Mouse (Mus musculus): ENCODE measurements around the gene Tspan9. TPM values are rescaled to one million over a fixed set of nuclear protein-coding genes. Genes with fewer than 3 reads are reported as not detected.

Gene Tspan9
- polyA plus RNA-seq, 1 experiment from 2014 or later: 100 TPM

DNA sequence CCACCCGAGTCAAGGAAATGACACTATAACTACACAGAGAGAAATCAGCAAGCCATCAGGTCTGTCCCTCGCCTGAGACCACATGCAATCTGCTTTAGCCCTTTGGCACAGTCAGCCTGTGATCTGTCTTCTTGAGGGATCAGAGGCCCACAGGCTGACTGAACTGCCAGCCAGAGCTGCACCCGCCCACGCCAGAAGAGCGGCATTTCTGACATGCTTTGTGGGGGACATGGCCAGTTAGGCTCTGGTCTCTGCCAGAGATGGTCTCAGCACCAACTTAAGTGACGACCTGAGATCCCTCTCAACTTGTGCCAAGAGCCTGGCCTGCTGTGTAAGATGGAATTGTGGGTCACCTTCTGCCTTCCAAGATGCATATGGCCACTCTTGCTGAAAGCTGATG is 166.7 kb downstream of the Tspan9 start:
- 85% methylated on average over 6 of the region's 6 CpGs for WGBS
- no peak for ATAC-seq (ENCODE audit: low FRiP score, low TSS enrichment)
- H3K9me3 ChIP-seq (ENCODE audit: control insufficient read depth, low read length): no peaks in the 10 kb centered on the region
- H3K27me3 ChIP-seq (ENCODE audit: control insufficient read depth, insufficient read depth, low read length): no peaks in the 10 kb centered on the region
- H3K4me2 ChIP-seq (replicated peaks; ENCODE audit: low read depth, low read length): no peak overlapping the region
- no peak overlapping the region for H3K9ac ChIP-seq (ENCODE audit: low read depth, low read length)
- H3K4me3 ChIP-seq (ENCODE audit: low read length): no peak overlapping the region
- peaks cover 28% of the 10 kb centered on the region for H3K4me1 ChIP-seq (ENCODE audit: control insufficient read depth, insufficient read depth, low read length)
- no peak overlapping the region for H3K27ac ChIP-seq (ENCODE audit: low read depth, low read length)
- no peaks in the 10 kb centered on the region for H3K36me3 ChIP-seq (ENCODE audit: control insufficient read depth, insufficient read depth, low read length)

DNA sequence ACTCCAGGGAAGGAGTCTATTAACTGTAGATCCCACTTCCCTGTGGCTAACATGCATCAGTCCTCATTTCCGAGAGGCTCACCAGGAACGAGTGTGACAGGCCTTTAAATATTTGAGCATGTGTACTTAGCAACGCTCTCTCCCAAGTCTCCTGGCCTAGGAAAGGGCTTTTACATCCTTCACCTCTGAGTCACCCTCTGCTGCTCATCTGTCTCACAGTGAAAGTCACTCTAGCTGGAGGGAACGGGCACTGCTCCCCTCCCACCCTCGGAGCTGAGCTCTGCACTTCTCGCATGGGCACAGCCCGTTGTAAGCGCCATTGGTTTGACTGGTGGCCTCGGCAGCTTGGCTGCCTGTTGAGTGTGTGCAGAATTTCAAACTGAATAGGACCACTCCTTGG is 169.4 kb downstream of the Tspan9 start:
- H3K27me3 ChIP-seq (ENCODE audit: control insufficient read depth, insufficient read depth, low read length): no peaks in the 10 kb centered on the region
- H3K36me3 ChIP-seq (ENCODE audit: control insufficient read depth, insufficient read depth, low read length): no peaks in the 10 kb centered on the region
- WGBS: 19% methylated on average over 9 of the region's 9 CpGs
- H3K4me3 ChIP-seq (ENCODE audit: low read length): no peak overlapping the region
- no peak overlapping the region for H3K4me2 ChIP-seq (replicated peaks; ENCODE audit: low read depth, low read length)
- H3K27ac ChIP-seq (ENCODE audit: low read depth, low read length): peak overlapping the region; percentile 55; the same call in 1 of the 2 replicates
- ATAC-seq (ENCODE audit: low FRiP score, low TSS enrichment): peak; percentile 26; the same call in 1 of the 2 replicates
- no peaks in the 10 kb centered on the region for H3K9me3 ChIP-seq (ENCODE audit: control insufficient read depth, low read length)
- H3K9ac ChIP-seq (ENCODE audit: low read depth, low read length): no peak overlapping the region
- peaks cover 11% of the 10 kb centered on the region for H3K4me1 ChIP-seq (ENCODE audit: control insufficient read depth, insufficient read depth, low read length)

DNA sequence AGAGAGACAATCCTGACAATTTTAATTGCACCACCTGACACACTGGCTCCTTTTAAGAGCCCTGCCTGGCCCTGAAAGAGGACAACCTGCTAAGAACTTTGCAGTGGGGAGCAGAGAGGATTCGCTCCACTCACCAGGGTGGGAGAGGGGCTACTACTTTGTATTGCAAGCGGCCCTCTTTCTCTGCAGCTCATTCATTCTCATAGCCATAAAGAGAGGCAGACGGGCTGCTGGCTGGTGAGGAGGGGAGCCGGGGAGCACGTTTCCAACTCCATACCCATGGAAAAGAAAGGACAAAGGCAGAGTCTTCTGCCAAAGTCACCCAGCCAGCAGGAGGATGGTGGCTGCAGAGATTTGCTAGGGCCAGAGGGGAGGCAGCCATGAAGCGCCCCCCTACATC is 169.8 kb downstream of the Tspan9 start:
- ATAC-seq (ENCODE audit: low FRiP score, low TSS enrichment): no peak
- 37% methylated on average over 6 of the region's 6 CpGs for WGBS

DNA sequence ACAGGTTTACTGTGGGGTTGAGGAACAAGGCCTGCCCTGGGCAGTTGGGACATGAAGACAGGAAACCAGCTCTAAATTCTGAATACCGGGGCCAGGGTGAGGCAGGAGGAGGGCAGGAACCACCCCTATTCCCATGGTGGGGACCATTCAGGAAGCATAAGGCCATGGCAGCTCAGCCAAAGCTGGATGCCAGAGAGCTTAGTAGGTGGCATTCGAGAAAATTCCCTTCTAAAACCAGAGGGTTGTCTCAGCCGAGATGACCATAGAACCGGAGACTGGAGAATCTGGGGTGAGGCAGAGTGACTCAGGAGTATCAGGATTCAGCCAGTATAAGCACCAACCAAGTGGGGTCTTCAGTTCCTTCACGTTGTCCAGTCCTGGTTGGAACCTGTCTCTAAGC is 171.5 kb downstream of the Tspan9 start:
- no peaks in the 10 kb centered on the region for H3K27me3 ChIP-seq (ENCODE audit: control insufficient read depth, insufficient read depth, low read length)
- no peaks in the 10 kb centered on the region for H3K36me3 ChIP-seq (ENCODE audit: control insufficient read depth, insufficient read depth, low read length)
- peaks cover 4% of the 10 kb centered on the region for H3K4me1 ChIP-seq (ENCODE audit: control insufficient read depth, insufficient read depth, low read length)
- no peak overlapping the region for H3K4me3 ChIP-seq (ENCODE audit: low read length)
- WGBS: 79% methylated on average over 5 of the region's 5 CpGs
- no peak overlapping the region for H3K4me2 ChIP-seq (replicated peaks; ENCODE audit: low read depth, low read length)
- no peak for ATAC-seq (ENCODE audit: low FRiP score, low TSS enrichment)
- H3K27ac ChIP-seq (ENCODE audit: low read depth, low read length): no peak overlapping the region
- no peak overlapping the region for H3K9ac ChIP-seq (ENCODE audit: low read depth, low read length)
- H3K9me3 ChIP-seq (ENCODE audit: control insufficient read depth, low read length): no peaks in the 10 kb centered on the region

More for the DNA sequence above, 169.8 kb downstream of the Tspan9 start:
- H3K9ac ChIP-seq (ENCODE audit: low read depth, low read length): no peak overlapping the region
- H3K27me3 ChIP-seq (ENCODE audit: control insufficient read depth, insufficient read depth, low read length): no peaks in the 10 kb centered on the region
- no peaks in the 10 kb centered on the region for H3K9me3 ChIP-seq (ENCODE audit: control insufficient read depth, low read length)
- peaks cover 7% of the 10 kb centered on the region for H3K4me1 ChIP-seq (ENCODE audit: control insufficient read depth, insufficient read depth, low read length)
- H3K4me3 ChIP-seq (ENCODE audit: low read length): no peak overlapping the region
- peak overlapping the region; percentile 55; the same call in 1 of the 2 replicates for H3K27ac ChIP-seq (ENCODE audit: low read depth, low read length)
- no peak overlapping the region for H3K4me2 ChIP-seq (replicated peaks; ENCODE audit: low read depth, low read length)
- no peaks in the 10 kb centered on the region for H3K36me3 ChIP-seq (ENCODE audit: control insufficient read depth, insufficient read depth, low read length)

DNA sequence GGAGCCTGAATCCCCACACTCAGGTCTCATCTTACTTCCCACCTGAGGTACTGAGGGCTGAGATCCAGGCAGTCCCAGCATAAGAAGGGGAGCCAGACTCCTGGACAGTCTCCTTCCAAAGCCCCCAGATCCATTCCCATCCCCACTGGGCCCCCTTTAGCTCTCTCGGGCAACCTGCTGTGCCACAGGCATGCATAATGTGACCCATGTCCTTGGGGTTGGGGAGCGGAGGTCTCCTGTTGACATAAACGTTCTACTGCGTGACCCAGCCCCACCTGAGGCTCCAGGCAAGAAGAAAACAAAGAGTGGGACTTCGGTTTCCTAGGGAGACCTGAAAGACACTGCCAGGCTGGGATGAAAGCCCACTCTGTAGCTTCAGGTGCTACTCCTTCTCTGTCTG is 172.5 kb downstream of the Tspan9 start:
- ATAC-seq (ENCODE audit: low FRiP score, low TSS enrichment): no peak
- Histone ChIP-seq H3K36me3 (ENCODE audit: control insufficient read depth, insufficient read depth, low read length) (peaks cover 4% of the 10 kb centered on the region; the same call in 1 of the 2 replicates), H3K9me3 (ENCODE audit: control insufficient read depth, low read length) (no peaks in the 10 kb centered on the region), H3K27ac (ENCODE audit: low read depth, low read length) (no peak overlapping the region), H3K27me3 (ENCODE audit: control insufficient read depth, insufficient read depth, low read length) (no peaks in the 10 kb centered on the region), H3K4me2 (replicated peaks; ENCODE audit: low read depth, low read length) (no peak overlapping the region), H3K4me1 (ENCODE audit: control insufficient read depth, insufficient read depth, low read length) (peaks cover 4% of the 10 kb centered on the region), H3K9ac (ENCODE audit: low read depth, low read length) (no peak overlapping the region), H3K4me3 (ENCODE audit: low read length) (no peak overlapping the region)
- 64% methylated on average over 5 of the region's 5 CpGs for WGBS

DNA sequence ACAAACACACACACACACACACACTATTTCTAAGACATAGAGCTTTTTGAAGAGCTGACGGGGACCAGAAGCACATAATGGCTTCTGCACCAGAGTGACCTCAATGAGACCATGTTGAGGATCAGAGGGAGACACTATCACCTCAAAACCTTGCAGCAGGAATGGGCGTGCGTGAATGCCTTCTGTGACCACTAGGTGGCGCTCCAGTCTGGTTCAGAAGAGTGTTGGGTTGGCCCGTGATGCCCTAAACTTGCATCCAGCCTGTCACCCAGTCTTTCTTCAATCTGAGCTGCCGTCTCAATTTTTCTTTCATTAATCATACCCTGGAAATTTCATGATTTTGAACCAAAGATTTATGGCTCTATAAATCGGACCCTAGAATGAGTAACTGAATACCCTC is 173.3 kb downstream of the Tspan9 start:
- Histone ChIP-seq H3K9me3 (ENCODE audit: control insufficient read depth, low read length) (no peaks in the 10 kb centered on the region), H3K4me3 (ENCODE audit: low read length) (no peak overlapping the region), H3K9ac (ENCODE audit: low read depth, low read length) (no peak overlapping the region), H3K4me1 (ENCODE audit: control insufficient read depth, insufficient read depth, low read length) (peaks cover 4% of the 10 kb centered on the region), H3K4me2 (replicated peaks; ENCODE audit: low read depth, low read length) (no peak overlapping the region), H3K36me3 (ENCODE audit: control insufficient read depth, insufficient read depth, low read length) (peaks cover 9% of the 10 kb centered on the region), H3K27ac (ENCODE audit: low read depth, low read length) (no peak overlapping the region), H3K27me3 (ENCODE audit: control insufficient read depth, insufficient read depth, low read length) (no peaks in the 10 kb centered on the region)
- 7% methylated on average over 7 of the region's 7 CpGs for WGBS
- ATAC-seq (ENCODE audit: low FRiP score, low TSS enrichment): no peak

DNA sequence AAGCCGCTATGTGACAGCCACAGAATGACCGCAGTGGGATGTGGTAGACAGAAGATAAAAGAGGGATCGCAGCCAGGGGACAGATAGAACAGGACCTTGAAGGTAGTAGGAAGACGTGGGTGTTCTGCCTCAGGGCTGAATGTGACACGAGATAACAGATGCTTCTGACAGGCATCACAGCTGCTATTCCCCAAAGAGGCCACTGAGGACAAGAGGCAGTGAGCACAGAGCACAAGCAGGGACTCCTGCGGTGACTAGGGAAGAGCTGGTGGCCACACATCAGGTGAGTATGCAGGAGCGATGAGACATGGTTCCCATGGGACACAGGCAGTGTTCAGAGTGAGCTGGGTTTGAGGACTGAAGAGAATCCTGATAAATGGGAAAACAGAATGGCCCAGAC is 173.7 kb downstream of the Tspan9 start:
- ATAC-seq (ENCODE audit: low FRiP score, low TSS enrichment): no peak
- 83% methylated on average over 7 of the region's 7 CpGs for WGBS
- H3K9ac ChIP-seq (ENCODE audit: low read depth, low read length): no peak overlapping the region
- H3K4me1 ChIP-seq (ENCODE audit: control insufficient read depth, insufficient read depth, low read length): peaks cover 4% of the 10 kb centered on the region; the same call in 1 of the 2 replicates
- no peak overlapping the region for H3K4me3 ChIP-seq (ENCODE audit: low read length)
- H3K27me3 ChIP-seq (ENCODE audit: control insufficient read depth, insufficient read depth, low read length): no peaks in the 10 kb centered on the region
- peaks cover 14% of the 10 kb centered on the region for H3K36me3 ChIP-seq (ENCODE audit: control insufficient read depth, insufficient read depth, low read length)
- H3K27ac ChIP-seq (ENCODE audit: low read depth, low read length): no peak overlapping the region
- no peak overlapping the region for H3K4me2 ChIP-seq (replicated peaks; ENCODE audit: low read depth, low read length)
- H3K9me3 ChIP-seq (ENCODE audit: control insufficient read depth, low read length): no peaks in the 10 kb centered on the region

DNA sequence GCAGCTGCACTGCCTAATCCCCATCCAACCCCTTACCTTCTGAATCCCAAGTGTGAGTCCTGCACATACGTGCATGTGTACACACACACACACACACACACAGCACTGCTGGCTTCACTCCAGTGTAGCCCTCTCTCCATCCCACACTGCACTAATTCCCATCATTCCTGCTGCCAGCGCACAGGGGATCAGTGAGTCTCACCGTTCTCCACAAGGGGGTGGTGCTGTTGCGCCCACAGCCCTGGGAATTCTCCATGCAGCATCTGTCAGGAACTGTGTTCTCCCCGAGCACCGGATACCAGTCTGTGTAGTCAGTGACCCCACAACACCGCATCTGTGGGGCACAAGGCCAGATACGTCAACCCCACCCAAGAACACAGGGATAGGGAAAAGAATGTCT is 177.9 kb downstream of the Tspan9 start:
- ATAC-seq (ENCODE audit: low FRiP score, low TSS enrichment): peak; percentile 26; the same call in 1 of the 2 replicates
- H3K36me3 ChIP-seq (ENCODE audit: control insufficient read depth, insufficient read depth, low read length): peaks cover 36% of the 10 kb centered on the region

DNA sequence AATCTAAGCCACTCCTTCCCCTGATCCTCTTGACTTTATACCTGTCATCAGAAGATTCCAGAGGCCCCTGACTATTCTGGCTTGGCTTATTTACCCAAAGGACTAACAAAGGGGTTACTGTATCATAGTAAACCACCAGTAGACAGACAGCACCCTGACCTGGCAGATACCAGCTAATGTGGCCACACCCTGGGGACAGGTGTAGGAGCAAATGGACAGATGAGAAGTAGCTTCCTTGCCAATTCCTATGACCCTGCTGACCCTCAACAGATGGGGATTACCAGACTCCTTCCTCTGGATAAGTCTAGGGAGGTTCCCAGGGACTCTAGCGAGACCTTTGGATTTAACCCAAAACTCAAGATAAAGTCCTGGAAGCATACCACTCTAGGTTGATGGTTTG is 183.2 kb downstream of the Tspan9 start:
- H3K4me1 ChIP-seq (ENCODE audit: control insufficient read depth, insufficient read depth, low read length): no peaks in the 10 kb centered on the region
- H3K4me3 ChIP-seq (ENCODE audit: low read length): no peak overlapping the region
- no peak for ATAC-seq (ENCODE audit: low FRiP score, low TSS enrichment)
- no peaks in the 10 kb centered on the region for H3K9me3 ChIP-seq (ENCODE audit: control insufficient read depth, low read length)
- 94% methylated on average over 1 of the region's 1 CpGs for WGBS
- H3K27ac ChIP-seq (ENCODE audit: low read depth, low read length): no peak overlapping the region
- H3K27me3 ChIP-seq (ENCODE audit: control insufficient read depth, insufficient read depth, low read length): no peaks in the 10 kb centered on the region
- H3K36me3 ChIP-seq (ENCODE audit: control insufficient read depth, insufficient read depth, low read length): peaks cover 28% of the 10 kb centered on the region
- no peak overlapping the region for H3K4me2 ChIP-seq (replicated peaks; ENCODE audit: low read depth, low read length)
- H3K9ac ChIP-seq (ENCODE audit: low read depth, low read length): no peak overlapping the region

More for the DNA sequence above, 177.9 kb downstream of the Tspan9 start:
- no peak overlapping the region for H3K4me2 ChIP-seq (replicated peaks; ENCODE audit: low read depth, low read length)
- H3K4me1 ChIP-seq (ENCODE audit: control insufficient read depth, insufficient read depth, low read length): no peaks in the 10 kb centered on the region
- no peaks in the 10 kb centered on the region for H3K27me3 ChIP-seq (ENCODE audit: control insufficient read depth, insufficient read depth, low read length)
- no peak overlapping the region for H3K27ac ChIP-seq (ENCODE audit: low read depth, low read length)
- no peaks in the 10 kb centered on the region for H3K9me3 ChIP-seq (ENCODE audit: control insufficient read depth, low read length)
- no peak overlapping the region for H3K4me3 ChIP-seq (ENCODE audit: low read length)
- H3K9ac ChIP-seq (ENCODE audit: low read depth, low read length): no peak overlapping the region
- WGBS: 48% methylated on average over 8 of the region's 8 CpGs

All from kidney, embryonic 14.5 days (tissue).